Mouse (Mus musculus) neural tube, embryonic 11.5 days (tissue): Measurements from ENCODE around the gene Mup7. TPM values are rescaled to one million over a fixed set of nuclear protein-coding genes. Genes with fewer than 3 reads are reported as not detected.
"Not testable (repeated sequence)": the region's sequence is repeated elsewhere in the genome, so short reads cannot be mapped to it uniquely, and the experiment has no call there.

Experiments used
- ATAC-seq: fragments of 200-750 bp; cut with Nextera tagmentation; 2 replicates; pipeline ENCODE4 v1.8.0; 2017; ENCODE audit warnings: moderate number of reproducible peaks, mild to moderate bottlenecking, moderate TSS enrichment, moderate library complexity; ENCODE audit not compliant: insufficient read depth, low FRiP score, low TSS enrichment
- DNase-seq: peaks from one replicate; pipeline ENCODE4 v3.0.0-alpha.2; 2015; ENCODE audit warnings: low spot score
- H3K27ac ChIP-seq: fragments of 300-500 bp; sonication (generic); 2 replicates; pipeline ENCODE4 v1.5.1; 2014; ENCODE audit warnings: low read depth, mild to moderate bottlenecking, low read length
- H3K27me3 ChIP-seq: fragments of 300-500 bp; sonication (generic); 2 replicates; pipeline ENCODE4 v1.6.1; 2014; ENCODE audit warnings: mild to moderate bottlenecking, low read length, mixed read lengths; ENCODE audit not compliant: control insufficient read depth, insufficient read depth
- H3K36me3 ChIP-seq: fragments of 300-500 bp; sonication (generic); 2 replicates; pipeline ENCODE4 v1.6.1; 2014; ENCODE audit warnings: mild to moderate bottlenecking, low read length, moderate library complexity, mixed read lengths; ENCODE audit not compliant: control insufficient read depth, insufficient read depth
- H3K4me1 ChIP-seq: fragments of 300-500 bp; sonication (generic); 2 replicates; pipeline ENCODE4 v1.6.1; 2014; ENCODE audit warnings: low read length, mixed read lengths; ENCODE audit not compliant: control insufficient read depth, insufficient read depth
- H3K4me2 ChIP-seq: fragments of 300-500 bp; sonication (generic); 2 replicates; pipeline ENCODE4 v1.6.1; 2014; ENCODE audit warnings: low read depth, mild to moderate bottlenecking, moderate library complexity
- H3K4me3 ChIP-seq: fragments of 300-500 bp; sonication (generic); 2 replicates; pipeline ENCODE4 v1.5.1; 2014; ENCODE audit warnings: low read depth, low read length
- H3K9ac ChIP-seq: fragments of 300-500 bp; sonication (generic); 2 replicates; pipeline ENCODE4 v1.6.1; 2014; ENCODE audit warnings: mild to moderate bottlenecking, low read length
- H3K9me3 ChIP-seq: fragments of 300-500 bp; sonication (generic); 2 replicates; pipeline ENCODE4 v1.6.1; 2016; ENCODE audit warnings: low read length; ENCODE audit not compliant: control insufficient read depth
- WGBS: fragments of 180-500 bp; shearing (Covaris S2); extraction: QIAGEN DNeasy Blood & Tissue Kit; methylation state at CpG from one replicate; pipeline ENCODE4 v1.1.7; 2014; 5-methylcytosine and 5-hydroxymethylcytosine counted together
- polyA plus RNA-seq: library from polyadenylated mRNA; unstranded; fragments of >200 nt; fragmentation: Nextera tagmentation; extraction: Ambion mirVana; gene quantifications from 2 replicates; pipeline ENCODE4 v1.2.1, GENCODE M21; 2014

Mup7 gene
- 0.51 TPM in 1 of 2 replicates, not detected in the other for polyA plus RNA-seq

DNA sequence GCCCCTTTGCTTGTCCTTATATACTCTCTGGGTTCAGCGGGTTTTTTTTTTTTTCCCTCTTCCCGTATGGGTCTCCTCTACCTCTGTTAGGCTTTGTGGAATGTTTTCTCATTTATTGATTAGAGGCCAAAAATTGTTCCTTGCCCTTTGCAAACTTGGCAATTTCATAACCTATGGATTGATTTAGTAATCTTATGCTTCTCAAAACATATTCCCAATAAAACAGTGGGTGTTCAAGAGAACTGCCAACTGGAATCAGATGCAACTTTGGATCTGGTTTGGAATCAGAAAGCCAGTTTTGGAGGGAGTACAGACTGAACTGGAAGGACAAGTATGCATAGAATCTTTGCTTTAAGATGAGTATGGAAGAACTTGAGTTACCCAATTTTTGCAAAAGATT lies at the start of gene Mup7:
Mup7 (minus strand) TSS at position 101 of the 400 bp plus-strand sequence.
- not testable (repeated sequence) for H3K4me1 ChIP-seq, H3K27ac ChIP-seq, H3K36me3 ChIP-seq, H3K9ac ChIP-seq, H3K9me3 ChIP-seq, H3K4me3 ChIP-seq, DNase-seq, H3K4me2 ChIP-seq, ATAC-seq, H3K27me3 ChIP-seq
- 87% methylated on average over 2 of the region's 2 CpGs for WGBS

DNA sequence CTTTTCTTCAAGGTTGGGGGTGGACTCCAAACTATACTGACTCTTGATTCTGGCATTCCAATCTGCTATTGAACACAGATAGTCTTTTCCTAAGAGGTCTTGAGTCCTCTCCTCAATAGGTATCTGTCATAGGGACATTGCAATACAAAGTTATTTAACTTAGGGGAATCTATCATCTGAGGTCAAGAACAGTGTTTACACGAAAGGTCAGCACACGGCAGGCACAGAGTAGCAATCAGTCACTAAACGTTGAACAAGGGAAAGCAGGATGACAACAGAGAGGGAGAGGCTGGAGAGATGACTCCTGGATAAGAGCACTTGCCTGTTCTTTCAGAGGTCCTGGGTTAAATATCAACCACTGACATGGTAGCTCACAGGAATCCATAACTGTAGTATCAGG lies 9.6 kb upstream of the Mup7 start:
- not testable (repeated sequence) for DNase-seq, H3K4me1 ChIP-seq

GRCm38 (mm10) chr4:60029334-60030111 lies 40.8 kb downstream of the Mup7 start:
- H3K9me3 ChIP-seq, H3K27ac ChIP-seq, DNase-seq, ATAC-seq, H3K27me3 ChIP-seq, H3K36me3 ChIP-seq, H3K4me3 ChIP-seq, H3K9ac ChIP-seq, H3K4me2 ChIP-seq, H3K4me1 ChIP-seq: not testable (repeated sequence)
- WGBS, result 74% methylated on average over 12 of the region's 13 CpGs

More for the DNA sequence above, 9.6 kb upstream of the Mup7 start:
- H3K9me3 ChIP-seq, H3K36me3 ChIP-seq, H3K27me3 ChIP-seq, H3K9ac ChIP-seq, ATAC-seq, H3K4me3 ChIP-seq, H3K4me2 ChIP-seq, H3K27ac ChIP-seq: not testable (repeated sequence)
- WGBS, result 66% methylated on average over 3 of the region's 3 CpGs

GRCm38 (mm10) chr4:60020141-60020540 lies 50.1 kb downstream of the Mup7 start:
- H3K4me3 ChIP-seq, ATAC-seq, H3K9ac ChIP-seq, H3K4me1 ChIP-seq, H3K27me3 ChIP-seq, H3K9me3 ChIP-seq, H3K4me2 ChIP-seq, H3K36me3 ChIP-seq, H3K27ac ChIP-seq, DNase-seq: not testable (repeated sequence)
- WGBS, result 88% methylated on average over 7 of the region's 7 CpGs

Other genes starting within 250 kb of the Mup7 start
- gene Slc46a2, start 155.4 kb downstream of the Mup7 start, polyA plus RNA-seq, result not detected in 2 replicates
- 0.25 TPM in 1 of 2 replicates, not detected in the other for gene Mup4, start 109.8 kb downstream of the Mup7 start, polyA plus RNA-seq
- 0.38 and 0.59 TPM in 2 replicates for gene Mup6, start 106.2 kb downstream of the Mup7 start, polyA plus RNA-seq
- gene Mup2, start 83.8 kb upstream of the Mup7 start, polyA plus RNA-seq, result not detected in 2 replicates
- gene Mup8, start 152.1 kb upstream of the Mup7 start, polyA plus RNA-seq, result 1.1 TPM in 1 of 2 replicates, not detected in the other